Mouse (Mus musculus): ENCODE measurements around the gene Fuca1. TPM values are rescaled to one million over a fixed set of nuclear protein-coding genes. Genes with fewer than 3 reads are reported as not detected.
A peak's percentile ranks its signal among the peaks of the same experiment; 100 is the strongest.

The Fuca1 gene
- polyA plus RNA-seq, 1 experiment, result 43.5 TPM

- 81% methylated on average over 10 of the region's 10 CpGs for WGBS
- peaks cover 13% of the 10 kb centered on the region for H3K4me1 ChIP-seq (replicated peaks; ENCODE audit: control insufficient read depth, insufficient read depth, low read length)
- TF ChIP-seq CTCF (IDR thresholded peaks at IDR 0.05; ENCODE audit: borderline replicate concordance, control insufficient read depth, extremely low read depth, insufficient read depth, low read length, poor library complexity) (no peak), POLR2A (IDR thresholded peaks at IDR 0.05; ENCODE audit: control insufficient read depth, extremely low read depth, insufficient read depth, low read length, poor library complexity) (no peak)
- no peak overlapping the region for H3K4me3 ChIP-seq (ENCODE audit: control insufficient read depth, insufficient read depth, low read length)
- no peaks in the 10 kb centered on the region for H3K27me3 ChIP-seq (ENCODE audit: control insufficient read depth, insufficient read depth, low read length)
- no peaks in the 10 kb centered on the region for H3K36me3 ChIP-seq (ENCODE audit: control insufficient read depth, insufficient read depth, low read length)
- no peak for DNase-seq
- H3K27ac ChIP-seq (ENCODE audit: control insufficient read depth, insufficient read depth, low read length), result no peak overlapping the region
Measured at GRCm38 (mm10) chr4:135945706-135946105, 25.2 kb downstream of the Fuca1 start.

- peak; percentile 97 for DNase-seq
- Histone ChIP-seq H3K27ac (ENCODE audit: control insufficient read depth, insufficient read depth, low read length) (no peak within 1 kb of the TSS), H3K36me3 (ENCODE audit: control insufficient read depth, insufficient read depth, low read length) (no peaks in the 10 kb centered on the region; the same call in 1 of the 2 replicates), H3K4me1 (replicated peaks; ENCODE audit: control insufficient read depth, insufficient read depth, low read length) (peaks cover 13% of the 10 kb centered on the region), H3K27me3 (ENCODE audit: control insufficient read depth, insufficient read depth, low read length) (no peaks in the 10 kb centered on the region), H3K4me3 (ENCODE audit: control insufficient read depth, insufficient read depth, low read length) (peak within 1 kb of the TSS; percentile 95)
- WGBS, result 0% methylated on average over 23 of the region's 23 CpGs
- no peak for TF ChIP-seq CTCF (IDR thresholded peaks at IDR 0.05; ENCODE audit: borderline replicate concordance, control insufficient read depth, extremely low read depth, insufficient read depth, low read length, poor library complexity)
- peak; percentile 72; the same call in 1 of the 2 replicates for TF ChIP-seq POLR2A (IDR thresholded peaks at IDR 0.05; ENCODE audit: control insufficient read depth, extremely low read depth, insufficient read depth, low read length, poor library complexity)
Measured at GRCm38 (mm10) chr4:135946278-135946658, 25.7 kb downstream of the Fuca1 start, which contains the start of gene Hmgcl. Hmgcl (plus strand) TSS chr4:135946448.

DNA sequence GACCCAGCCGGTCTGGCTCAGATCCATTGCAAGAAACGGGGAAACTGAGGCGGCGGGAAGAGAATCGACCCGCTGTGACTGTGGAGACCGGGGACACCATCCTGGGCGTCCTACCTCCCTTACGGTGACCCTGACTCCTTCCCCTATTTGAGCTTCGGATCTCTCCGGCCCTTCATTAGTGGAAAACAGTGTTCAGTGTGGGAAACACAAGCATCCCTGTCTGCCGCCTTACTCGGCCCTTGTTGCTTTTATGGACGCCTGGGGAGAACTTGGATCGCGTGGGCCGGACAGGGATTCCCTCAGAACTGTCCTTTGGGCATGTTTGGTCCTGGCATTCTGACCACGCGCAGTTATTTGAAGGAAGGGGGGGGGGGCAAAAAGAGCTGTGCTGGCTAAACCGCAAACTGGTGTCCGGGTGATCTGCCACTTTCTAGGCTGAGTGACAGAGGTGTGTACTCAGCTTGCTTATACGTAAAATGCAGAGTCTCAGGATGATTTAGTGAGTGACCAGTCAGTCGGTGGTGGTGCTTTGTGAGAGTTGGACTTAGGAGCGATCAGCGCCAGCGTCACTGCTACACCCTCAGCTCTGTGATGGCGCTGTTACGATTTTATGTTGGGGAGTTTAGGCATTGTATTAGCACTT, 26.2 kb downstream of the Fuca1 start:
- H3K27me3 ChIP-seq (ENCODE audit: control insufficient read depth, insufficient read depth, low read length), result no peaks in the 10 kb centered on the region
- H3K27ac ChIP-seq (ENCODE audit: control insufficient read depth, insufficient read depth, low read length), result no peak overlapping the region
- peaks cover 13% of the 10 kb centered on the region for H3K4me1 ChIP-seq (replicated peaks; ENCODE audit: control insufficient read depth, insufficient read depth, low read length)
- no peaks in the 10 kb centered on the region; the same call in 1 of the 2 replicates for H3K36me3 ChIP-seq (ENCODE audit: control insufficient read depth, insufficient read depth, low read length)
- DNase-seq, result no peak
- WGBS, result 2% methylated on average over 28 of the region's 28 CpGs
- peak overlapping the region; percentile 95 for H3K4me3 ChIP-seq (ENCODE audit: control insufficient read depth, insufficient read depth, low read length)
- TF ChIP-seq CTCF (IDR thresholded peaks at IDR 0.05; ENCODE audit: borderline replicate concordance, control insufficient read depth, extremely low read depth, insufficient read depth, low read length, poor library complexity) (no peak), POLR2A (IDR thresholded peaks at IDR 0.05; ENCODE audit: control insufficient read depth, extremely low read depth, insufficient read depth, low read length, poor library complexity) (no peak)

GRCm38 (mm10) chr4:135948142-135948541, 27.6 kb downstream of the Fuca1 start:
- no peak overlapping the region for H3K27ac ChIP-seq (ENCODE audit: control insufficient read depth, insufficient read depth, low read length)
- no peak overlapping the region for H3K4me3 ChIP-seq (ENCODE audit: control insufficient read depth, insufficient read depth, low read length)
- DNase-seq, result no peak
- H3K27me3 ChIP-seq (ENCODE audit: control insufficient read depth, insufficient read depth, low read length), result no peaks in the 10 kb centered on the region
- H3K4me1 ChIP-seq (replicated peaks; ENCODE audit: control insufficient read depth, insufficient read depth, low read length), result peaks cover 13% of the 10 kb centered on the region
- TF ChIP-seq CTCF (IDR thresholded peaks at IDR 0.05; ENCODE audit: borderline replicate concordance, control insufficient read depth, extremely low read depth, insufficient read depth, low read length, poor library complexity) (no peak), POLR2A (IDR thresholded peaks at IDR 0.05; ENCODE audit: control insufficient read depth, extremely low read depth, insufficient read depth, low read length, poor library complexity) (no peak)
- no peaks in the 10 kb centered on the region; the same call in 1 of the 2 replicates for H3K36me3 ChIP-seq (ENCODE audit: control insufficient read depth, insufficient read depth, low read length)
- 79% methylated on average over 8 of the region's 8 CpGs for WGBS

DNA sequence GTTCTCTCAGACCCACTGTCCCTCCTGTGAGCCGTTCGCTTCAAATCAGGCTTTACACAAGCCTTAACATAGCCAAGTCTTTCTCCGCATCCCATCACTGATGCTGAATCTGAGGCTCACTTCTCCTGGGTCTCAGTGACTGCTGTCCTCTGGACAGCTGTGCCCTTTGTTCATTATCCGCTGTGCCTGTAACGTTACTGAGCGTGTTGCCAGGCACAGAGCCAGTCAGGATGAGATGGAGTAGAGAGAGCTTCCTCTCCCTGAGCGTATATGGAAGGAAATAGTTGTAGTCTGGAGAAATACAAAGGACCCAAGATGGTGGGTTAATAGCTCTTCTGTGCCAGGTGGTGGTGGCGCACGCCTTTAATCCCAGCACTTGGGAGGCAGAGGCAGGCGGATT, 28.9 kb downstream of the Fuca1 start:
- no peak for DNase-seq
- H3K4me3 ChIP-seq (ENCODE audit: control insufficient read depth, insufficient read depth, low read length), result no peak overlapping the region
- no peak overlapping the region for H3K27ac ChIP-seq (ENCODE audit: control insufficient read depth, insufficient read depth, low read length)
- no peaks in the 10 kb centered on the region for H3K27me3 ChIP-seq (ENCODE audit: control insufficient read depth, insufficient read depth, low read length)
- peaks cover 13% of the 10 kb centered on the region for H3K4me1 ChIP-seq (replicated peaks; ENCODE audit: control insufficient read depth, insufficient read depth, low read length)
- 97% methylated on average over 10 of the region's 10 CpGs for WGBS
- H3K36me3 ChIP-seq (ENCODE audit: control insufficient read depth, insufficient read depth, low read length), result no peaks in the 10 kb centered on the region; the same call in 1 of the 2 replicates
- no peak for TF ChIP-seq CTCF (IDR thresholded peaks at IDR 0.05; ENCODE audit: borderline replicate concordance, control insufficient read depth, extremely low read depth, insufficient read depth, low read length, poor library complexity)
- TF ChIP-seq POLR2A (IDR thresholded peaks at IDR 0.05; ENCODE audit: control insufficient read depth, extremely low read depth, insufficient read depth, low read length, poor library complexity), result no peak

- peaks cover 13% of the 10 kb centered on the region for H3K4me1 ChIP-seq (replicated peaks; ENCODE audit: control insufficient read depth, insufficient read depth, low read length)
- H3K27me3 ChIP-seq (ENCODE audit: control insufficient read depth, insufficient read depth, low read length), result no peaks in the 10 kb centered on the region
- DNase-seq, result no peak
- H3K4me3 ChIP-seq (ENCODE audit: control insufficient read depth, insufficient read depth, low read length), result no peak overlapping the region
- WGBS, result 82% methylated on average over 6 of the region's 6 CpGs
- H3K27ac ChIP-seq (ENCODE audit: control insufficient read depth, insufficient read depth, low read length), result no peak overlapping the region
- no peak for TF ChIP-seq CTCF (IDR thresholded peaks at IDR 0.05; ENCODE audit: borderline replicate concordance, control insufficient read depth, extremely low read depth, insufficient read depth, low read length, poor library complexity)
- no peak for TF ChIP-seq POLR2A (IDR thresholded peaks at IDR 0.05; ENCODE audit: control insufficient read depth, extremely low read depth, insufficient read depth, low read length, poor library complexity)
- no peaks in the 10 kb centered on the region; the same call in 1 of the 2 replicates for H3K36me3 ChIP-seq (ENCODE audit: control insufficient read depth, insufficient read depth, low read length)
Measured at GRCm38 (mm10) chr4:135949911-135950310, 29.4 kb downstream of the Fuca1 start.
